Comparison of ENCODE assay signal across 20 mouse cellular contexts in the genomic region with DNA sequence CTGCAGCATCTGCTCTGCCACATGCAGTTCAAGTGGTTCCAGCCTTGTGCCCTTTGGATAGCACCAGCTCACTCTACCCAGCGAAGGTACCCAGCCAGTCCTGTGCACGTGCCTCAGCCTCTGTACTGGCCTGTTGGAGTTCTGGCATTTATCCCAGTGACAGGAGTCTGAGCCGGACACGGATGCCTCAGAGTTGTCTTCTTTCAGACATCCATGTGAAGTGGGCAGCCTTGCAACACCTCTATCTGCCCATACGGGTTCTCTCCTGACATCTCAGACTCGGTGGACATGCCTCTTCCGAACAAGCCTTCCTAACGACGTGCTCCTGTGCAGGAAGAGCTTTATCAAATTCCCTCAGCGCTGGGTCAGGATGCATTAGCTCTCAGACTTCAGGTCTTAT. TPM values are rescaled to one million over a fixed set of nuclear protein-coding genes. Genes with fewer than 3 reads are reported as not detected.
"Had no signal": no experiment of that assay in that cellular context is flagged by ENCODE, and none has a peak within 500 bp of the region (broad histone marks: within the 10 kb centered on the region; RNA-seq: fewer than 3 reads in every experiment).

No protein-coding gene starts in this region.

- H3K27me3 ChIP-seq: lung, embryonic 15.5 days; midbrain, embryonic 12.5 days; midbrain, embryonic 15.5 days; neural tube, embryonic 12.5 days; stomach, embryonic 15.5 days had no signal

- H3K9ac ChIP-seq: liver, postnatal 0 days; lung, embryonic 15.5 days; midbrain, embryonic 12.5 days; midbrain, embryonic 15.5 days; neural tube, embryonic 12.5 days; stomach, embryonic 15.5 days had no signal

- H3K36me3 ChIP-seq: midbrain, embryonic 15.5 days had no signal

- DNase-seq: liver, postnatal 0 days; lung, adult 2 months; lung, postnatal 14 days; lung, postnatal 36 days; right cerebral cortex, postnatal 14 days; thymus, adult 2 months; thymus, postnatal 25 days; thymus, postnatal 4 days had no signal

- H3K9me3 ChIP-seq: lung, embryonic 15.5 days; megakaryocyte, embryonic 14.5 days; midbrain, embryonic 12.5 days; midbrain, embryonic 15.5 days; neural tube, embryonic 12.5 days; stomach, embryonic 15.5 days had no signal

- ATAC-seq: liver, postnatal 0 days; lung, postnatal 0 days; midbrain, embryonic 15.5 days had no signal

- H3K4me2 ChIP-seq: lung, embryonic 15.5 days; midbrain, embryonic 12.5 days; midbrain, embryonic 15.5 days; neural tube, embryonic 12.5 days; stomach, embryonic 15.5 days had no signal

- H3K4me1 ChIP-seq: lung, embryonic 15.5 days; midbrain, embryonic 12.5 days; midbrain, embryonic 15.5 days; neural tube, embryonic 12.5 days; stomach, embryonic 15.5 days had no signal

- H3K4me3 ChIP-seq: lung, embryonic 15.5 days; megakaryocyte, embryonic 14.5 days; midbrain, embryonic 12.5 days; midbrain, embryonic 15.5 days; neural tube, embryonic 12.5 days; stomach, embryonic 15.5 days had no signal

- H3K27ac ChIP-seq: lung, embryonic 15.5 days; macrophage; midbrain, embryonic 12.5 days; midbrain, embryonic 15.5 days; neural tube, embryonic 12.5 days; stomach, embryonic 15.5 days; stomach, postnatal 0 days had no signal

RNA-seq across cellular contexts. Expression of a gene that starts 47.9 kb away (rescaled TPM):
- total RNA-seq: megakaryocyte progenitor cell, adult 5-6 weeks; monocyte, adult 5-6 weeks; neutrophil, adult 5-6 weeks had no signal
- polyA plus RNA-seq: liver, postnatal 0 days; macrophage had no signal
